Mouse (Mus musculus) kidney, embryonic 14.5 days (tissue): ENCODE data around the gene Spryd3. TPM values are rescaled to one million over a fixed set of nuclear protein-coding genes. Genes with fewer than 3 reads are reported as not detected.
A peak's percentile ranks its signal among the peaks of the same experiment; 100 is the strongest.
"Not testable (repeated sequence)": the region's sequence is repeated elsewhere in the genome, so short reads cannot be mapped to it uniquely, and the experiment has no call there.

Experiments used
- ATAC-seq: fragments of 200-750 bp; cut with Nextera tagmentation; 2 replicates; pipeline ENCODE4 v1.8.0; 2017; ENCODE audit warnings: moderate number of reproducible peaks, mild to moderate bottlenecking, moderate TSS enrichment, moderate library complexity; ENCODE audit not compliant: low FRiP score, low TSS enrichment
- H3K27ac ChIP-seq: fragments of 300-500 bp; sonication (generic); 2 replicates; pipeline ENCODE4 v1.5.1; 2014; ENCODE audit warnings: low read depth, mild to moderate bottlenecking, low read length, moderate library complexity, mixed read lengths
- H3K27me3 ChIP-seq: fragments of 300-500 bp; sonication (generic); 2 replicates; pipeline ENCODE4 v1.6.1; 2014; ENCODE audit warnings: mild to moderate bottlenecking, low read length; ENCODE audit not compliant: control insufficient read depth, insufficient read depth
- H3K36me3 ChIP-seq: fragments of 300-500 bp; sonication (generic); 2 replicates; pipeline ENCODE4 v1.6.1; 2014; ENCODE audit warnings: low read length, mixed read lengths; ENCODE audit not compliant: control insufficient read depth, insufficient read depth
- H3K4me1 ChIP-seq: fragments of 300-500 bp; sonication (generic); 2 replicates; pipeline ENCODE4 v1.6.1; 2014; ENCODE audit warnings: low read length, mixed read lengths; ENCODE audit not compliant: control insufficient read depth, insufficient read depth
- H3K4me2 ChIP-seq: fragments of 300-500 bp; sonication (generic); replicated peaks from 2 replicates; pipeline ENCODE4 v1.6.1; 2014; ENCODE audit warnings: low read depth, mild to moderate bottlenecking, low read length
- H3K4me3 ChIP-seq: fragments of 300-500 bp; sonication (generic); 2 replicates; pipeline ENCODE4 v1.5.1; 2014; ENCODE audit warnings: mild to moderate bottlenecking, low read length
- H3K9ac ChIP-seq: fragments of 300-500 bp; sonication (generic); 2 replicates; pipeline ENCODE4 v1.6.1; 2014; ENCODE audit warnings: low read depth, mild to moderate bottlenecking, low read length, moderate library complexity
- H3K9me3 ChIP-seq: fragments of 300-500 bp; sonication (generic); 2 replicates; pipeline ENCODE4 v1.6.1; 2016; ENCODE audit warnings: low read length; ENCODE audit not compliant: control insufficient read depth
- WGBS: fragments of 180-500 bp; shearing (Covaris S2); extraction: QIAGEN DNeasy Blood & Tissue Kit; methylation state at CpG from one replicate; pipeline ENCODE4 v1.1.7; 2014; 5-methylcytosine and 5-hydroxymethylcytosine counted together
- polyA plus RNA-seq: library from polyadenylated mRNA; unstranded; fragments of >200 nt; fragmentation: Nextera tagmentation; extraction: Ambion mirVana; gene quantifications from 2 replicates; pipeline ENCODE4 v1.2.1, GENCODE M21; 2014

Gene Spryd3
- polyA plus RNA-seq, 1 experiment from 2014 or later, result 11.1 TPM

DNA sequence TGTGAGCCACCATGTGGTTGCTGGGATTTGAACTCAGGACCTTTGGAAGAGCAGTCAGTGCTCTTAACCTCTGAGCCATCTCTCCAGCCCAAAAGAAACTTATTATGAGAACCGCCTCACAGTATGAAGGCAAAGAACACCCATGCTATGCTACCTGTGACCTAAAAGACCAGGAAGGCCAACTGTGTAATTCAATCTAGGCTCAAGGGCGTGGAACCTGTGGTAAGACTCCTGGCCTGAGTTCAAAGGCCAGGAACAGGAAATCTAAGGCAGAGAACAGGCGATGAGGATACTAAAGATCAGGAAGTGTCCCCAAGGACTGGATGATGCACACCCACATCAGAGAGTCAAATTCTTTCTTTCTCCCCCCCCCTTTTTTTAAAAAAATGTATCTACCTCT lies 37.5 kb upstream of the Spryd3 start:
- Histone ChIP-seq H3K4me2 (no peak overlapping the region), H3K27me3 (no peaks in the 10 kb centered on the region), H3K4me1 (peaks cover 6% of the 10 kb centered on the region; the same call in 1 of the 2 replicates), H3K9me3 (no peaks in the 10 kb centered on the region), H3K27ac (no peak overlapping the region), H3K9ac (no peak overlapping the region), H3K36me3 (peaks cover 18% of the 10 kb centered on the region; the same call in 1 of the 2 replicates), H3K4me3 (no peak overlapping the region)
- no peak for ATAC-seq
- 77% methylated on average over 3 of the region's 3 CpGs for WGBS

DNA sequence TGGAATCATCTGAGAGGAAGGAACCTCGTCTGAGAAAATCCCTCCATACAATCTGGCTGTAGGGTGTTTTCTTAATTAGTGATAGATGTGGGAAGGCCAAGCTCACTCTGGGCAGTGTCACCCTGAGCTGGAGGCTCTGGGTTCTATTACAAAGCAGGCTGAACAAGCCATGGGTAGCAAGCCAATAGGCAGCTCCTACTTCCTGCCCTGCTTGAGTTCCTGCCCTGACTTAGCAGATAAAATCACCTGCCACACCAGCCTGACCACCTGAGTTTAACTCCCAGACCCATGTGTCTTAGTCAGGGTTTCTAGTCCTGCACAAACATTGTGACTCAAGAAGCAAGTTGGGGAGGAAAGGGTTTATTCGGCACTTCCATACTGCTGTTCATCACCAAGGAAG lies 33.0 kb upstream of the Spryd3 start:
- ATAC-seq, result peak; percentile 59; the same call in 1 of the 2 replicates
- Histone ChIP-seq H3K9ac (no peak overlapping the region), H3K4me2 (no peak overlapping the region), H3K9me3 (no peaks in the 10 kb centered on the region), H3K27ac (peak overlapping the region; percentile 2; the same call in 1 of the 2 replicates), H3K4me1 (peaks cover 21% of the 10 kb centered on the region; the same call in 1 of the 2 replicates), H3K36me3 (no peaks in the 10 kb centered on the region), H3K27me3 (no peaks in the 10 kb centered on the region), H3K4me3 (no peak overlapping the region)
- WGBS, result 20% methylated on average over 2 of the region's 2 CpGs

DNA sequence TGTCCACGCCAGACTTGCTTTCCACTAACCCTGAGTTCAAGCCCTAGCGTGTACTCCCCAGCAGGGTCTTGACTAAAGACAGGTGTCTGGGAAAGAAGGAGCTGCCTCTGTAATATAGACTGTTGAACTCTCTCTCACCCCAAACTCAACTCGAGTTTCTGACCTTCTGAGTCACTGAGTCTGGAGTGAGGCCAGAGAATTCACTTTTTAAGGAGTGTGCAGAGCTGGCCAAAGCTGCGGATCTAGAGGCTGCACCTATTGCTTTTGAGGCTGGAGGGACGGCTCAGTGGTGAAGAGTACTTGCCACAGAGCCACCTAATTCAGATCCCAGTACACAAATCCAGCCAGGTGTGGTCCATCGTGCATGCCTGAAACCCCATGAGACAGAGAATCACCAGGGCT lies 31.6 kb upstream of the Spryd3 start:
- 20% methylated on average over 6 of the region's 6 CpGs for WGBS
- no peaks in the 10 kb centered on the region for H3K9me3 ChIP-seq
- H3K27me3 ChIP-seq, result no peaks in the 10 kb centered on the region
- peak overlapping the region; percentile 62 for H3K27ac ChIP-seq
- H3K4me3 ChIP-seq, result no peak overlapping the region
- H3K4me2 ChIP-seq, result no peak overlapping the region
- peaks cover 21% of the 10 kb centered on the region; the same call in 1 of the 2 replicates for H3K4me1 ChIP-seq
- H3K36me3 ChIP-seq, result no peaks in the 10 kb centered on the region
- ATAC-seq, result peak; percentile 92
- no peak overlapping the region for H3K9ac ChIP-seq

DNA sequence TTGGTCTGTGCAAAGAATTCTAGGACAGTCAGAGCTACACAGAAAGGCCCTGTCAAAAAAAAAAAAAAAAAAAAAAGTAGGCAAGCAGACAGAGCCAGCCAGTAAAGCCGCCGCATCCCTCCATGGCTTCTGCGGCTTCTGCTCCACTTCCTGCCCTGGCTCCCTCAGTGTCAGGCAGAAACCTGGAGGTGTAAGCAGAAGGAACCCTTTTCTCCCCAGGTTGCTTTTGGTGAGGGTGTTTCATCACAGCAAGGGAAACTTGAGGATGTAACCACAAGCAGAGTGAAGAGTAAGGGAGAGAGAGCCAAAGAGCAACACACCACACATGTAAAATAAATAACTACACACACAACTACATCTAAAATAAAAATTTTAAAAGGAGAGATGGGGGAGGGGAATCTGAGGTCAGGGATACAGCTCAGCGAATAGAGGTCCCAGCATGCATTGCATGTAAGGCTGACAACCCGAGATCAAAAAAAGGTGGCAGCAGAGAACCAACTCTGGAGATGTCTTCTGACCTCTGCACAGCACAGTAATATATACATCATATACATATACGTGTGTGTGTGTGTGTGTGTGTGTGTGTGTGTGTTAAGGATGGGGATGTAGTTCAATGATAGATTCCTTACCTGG lies 29.6 kb upstream of the Spryd3 start:
- Histone ChIP-seq H3K9me3 (no peaks in the 10 kb centered on the region), H3K4me1 (peaks cover 21% of the 10 kb centered on the region; the same call in 1 of the 2 replicates), H3K9ac (no peak overlapping the region; the same call in 1 of the 2 replicates), H3K4me3 (no peak overlapping the region), H3K27me3 (no peaks in the 10 kb centered on the region), H3K27ac (no peak overlapping the region), H3K36me3 (no peaks in the 10 kb centered on the region), H3K4me2 (no peak overlapping the region)
- no peak for ATAC-seq
- 46% methylated on average over 6 of the region's 6 CpGs for WGBS

- Histone ChIP-seq H3K9ac (no peak overlapping the region), H3K27ac (no peak overlapping the region), H3K4me1 (peaks cover 19% of the 10 kb centered on the region; the same call in 1 of the 2 replicates), H3K36me3 (no peaks in the 10 kb centered on the region), H3K4me3 (no peak overlapping the region), H3K4me2 (no peak overlapping the region), H3K9me3 (no peaks in the 10 kb centered on the region), H3K27me3 (no peaks in the 10 kb centered on the region)
- no peak for ATAC-seq
- 62% methylated on average over 3 of the region's 3 CpGs for WGBS
Measured at GRCm38 (mm10) chr15:102163900-102164693, 28.1 kb upstream of the Spryd3 start.

- H3K27me3 ChIP-seq, result no peaks in the 10 kb centered on the region
- peaks cover 3% of the 10 kb centered on the region; the same call in 1 of the 2 replicates for H3K4me1 ChIP-seq
- no peak for ATAC-seq
- H3K27ac ChIP-seq, result no peak overlapping the region
- no peak overlapping the region for H3K9ac ChIP-seq
- WGBS, result 63% methylated on average over 27 of the region's 27 CpGs
- no peaks in the 10 kb centered on the region for H3K36me3 ChIP-seq
- no peak overlapping the region for H3K4me3 ChIP-seq
- H3K4me2 ChIP-seq, result no peak overlapping the region
- H3K9me3 ChIP-seq, result no peaks in the 10 kb centered on the region
Measured at GRCm38 (mm10) chr15:102160415-102161060, 24.5 kb upstream of the Spryd3 start.

DNA sequence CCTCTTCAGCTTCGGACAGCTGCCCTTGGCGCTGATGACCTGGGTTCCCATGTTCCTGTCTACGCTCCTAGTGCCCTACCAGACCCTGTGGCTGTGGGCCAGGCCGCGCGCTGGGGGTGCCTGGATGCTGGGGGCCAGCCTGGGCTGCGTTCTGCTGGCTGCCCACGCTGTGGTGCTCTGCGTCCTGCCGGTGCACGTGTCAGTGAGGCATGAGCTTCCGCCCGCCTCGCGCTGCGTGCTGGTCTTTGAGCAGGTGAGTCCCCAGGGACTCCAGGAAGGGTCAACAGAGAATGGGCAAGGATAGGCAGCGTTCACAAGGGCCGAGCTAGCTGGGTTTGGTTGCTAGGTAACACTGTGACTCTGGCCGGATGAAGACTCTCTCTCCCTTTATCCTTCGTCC lies 20.8 kb upstream of the Spryd3 start:
- Histone ChIP-seq H3K4me1 (no peaks in the 10 kb centered on the region), H3K4me3 (no peak overlapping the region), H3K36me3 (no peaks in the 10 kb centered on the region), H3K4me2 (no peak overlapping the region), H3K9me3 (no peaks in the 10 kb centered on the region), H3K27me3 (no peaks in the 10 kb centered on the region), H3K27ac (no peak overlapping the region), H3K9ac (no peak overlapping the region)
- no peak for ATAC-seq
- 40% methylated on average over 20 of the region's 20 CpGs for WGBS

DNA sequence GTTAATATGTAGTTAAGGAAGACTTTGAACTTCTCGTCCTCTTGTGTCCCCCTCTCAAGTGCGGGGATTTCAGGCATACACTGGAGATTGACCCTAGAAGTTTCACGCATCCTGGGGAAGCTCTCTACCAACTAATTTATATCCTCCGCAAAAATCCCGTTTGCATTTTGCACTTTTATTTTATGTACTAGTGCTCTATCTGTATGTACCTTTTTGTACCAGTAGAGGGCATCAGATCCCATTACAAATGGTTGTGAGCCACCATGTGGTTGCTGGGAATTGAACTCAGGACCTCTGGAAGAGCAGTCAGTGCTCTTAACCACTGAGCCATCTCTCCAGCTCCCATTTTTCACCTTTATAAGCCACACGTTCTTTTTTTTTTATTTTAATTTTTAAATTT lies 19.0 kb upstream of the Spryd3 start:
- H3K4me2 ChIP-seq, ATAC-seq, H3K27ac ChIP-seq, H3K9me3 ChIP-seq, H3K4me3 ChIP-seq, H3K27me3 ChIP-seq, H3K9ac ChIP-seq, H3K36me3 ChIP-seq, H3K4me1 ChIP-seq: not testable (repeated sequence)
- 91% methylated on average over 6 of the region's 6 CpGs for WGBS

GRCm38 (mm10) chr15:102152646-102153045 lies 16.6 kb upstream of the Spryd3 start:
- Histone ChIP-seq H3K9ac (no peak overlapping the region), H3K27ac (no peak overlapping the region), H3K27me3 (no peaks in the 10 kb centered on the region), H3K4me1 (peaks cover 9% of the 10 kb centered on the region; the same call in 1 of the 2 replicates), H3K4me2 (no peak overlapping the region), H3K36me3 (no peaks in the 10 kb centered on the region), H3K9me3 (no peaks in the 10 kb centered on the region), H3K4me3 (no peak overlapping the region)
- whole genome bisulfite sequencing, result 27% methylated on average over 4 of the region's 4 CpGs
- ATAC-seq, result no peak
